Mouse (Mus musculus) olfactory bulb, adult 2 months (tissue): ENCODE data around the gene Cd47.

Source experiments
- CTCF ChIP-seq: fragments of 200-500 bp; IDR thresholded peaks from 2 replicates; pipeline ENCODE4 v1.5.1; 2012; ENCODE audit warnings: low read depth, mild to moderate bottlenecking, low read length, moderate library complexity; ENCODE audit not compliant: insufficient read depth
- POLR2A ChIP-seq: fragments of 200-500 bp; IDR thresholded peaks from 2 replicates; pipeline ENCODE4 v1.6.1; 2012; ENCODE audit warnings: mild to moderate bottlenecking, low read depth, low read length, moderate library complexity; ENCODE audit not compliant: insufficient read depth

DNA sequence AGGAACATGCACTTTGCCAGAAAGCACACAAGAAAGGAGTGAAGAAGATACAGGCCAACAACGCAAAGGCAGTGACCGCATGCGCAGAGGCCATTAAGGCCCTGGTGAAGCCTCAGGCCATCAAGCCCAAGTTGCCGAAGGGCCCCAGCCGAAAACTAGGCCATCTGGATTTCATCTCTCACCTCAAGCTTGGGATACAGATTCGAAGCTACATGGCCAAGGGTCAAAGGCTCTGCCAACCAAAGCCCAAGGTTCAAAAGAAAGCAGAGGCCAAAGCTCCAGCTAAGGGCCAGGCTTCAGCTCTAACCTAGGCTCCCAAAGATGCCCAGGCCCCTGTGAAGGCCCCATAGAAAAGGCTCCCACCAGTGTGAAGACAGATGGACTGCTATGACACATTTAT is 14.2 kb upstream of the Cd47 start:
- no peak for TF ChIP-seq CTCF
- no peak for TF ChIP-seq POLR2A
